Mouse (Mus musculus) liver, embryonic 16.5 days (tissue): ENCODE data around the gene Syt12. TPM values are rescaled to one million over a fixed set of nuclear protein-coding genes. Genes with fewer than 3 reads are reported as not detected.

ENCODE experiments used
- ATAC-seq: fragments of 200-750 bp; cut with Nextera tagmentation; 2 replicates; pipeline ENCODE4 v1.8.0; 2017; ENCODE audit warnings: low read depth, mild to moderate bottlenecking, moderate number of reproducible peaks, moderate library complexity
- H3K27ac ChIP-seq: fragments of 300-500 bp; sonication (generic); 2 replicates; pipeline ENCODE4 v1.5.1; 2014; ENCODE audit warnings: mild to moderate bottlenecking, low read length
- H3K27me3 ChIP-seq: fragments of 300-500 bp; sonication (generic); 2 replicates; pipeline ENCODE4 v1.6.1; 2014; ENCODE audit warnings: low read depth, low read length, mixed read lengths; ENCODE audit not compliant: control insufficient read depth, insufficient read depth
- H3K36me3 ChIP-seq: fragments of 300-500 bp; sonication (generic); 2 replicates; pipeline ENCODE4 v1.6.1; 2014; ENCODE audit warnings: mild to moderate bottlenecking; ENCODE audit not compliant: control insufficient read depth, insufficient read depth
- H3K4me1 ChIP-seq: fragments of 300-500 bp; sonication (generic); 2 replicates; pipeline ENCODE4 v1.6.1; 2014; ENCODE audit warnings: low read depth, low read length, mixed read lengths; ENCODE audit not compliant: control insufficient read depth
- H3K4me2 ChIP-seq: fragments of 300-500 bp; sonication (generic); 2 replicates; pipeline ENCODE4 v1.6.1; 2014; ENCODE audit warnings: low read depth, low read length, mixed read lengths
- H3K4me3 ChIP-seq: fragments of 300-500 bp; sonication (generic); 2 replicates; pipeline ENCODE4 v1.5.1; 2014; ENCODE audit warnings: low read depth, mild to moderate bottlenecking, low read length
- H3K9ac ChIP-seq: fragments of 300-500 bp; sonication (generic); 2 replicates; pipeline ENCODE4 v1.6.1; 2014; ENCODE audit warnings: low read depth, low read length
- H3K9me3 ChIP-seq: fragments of 300-500 bp; sonication (generic); replicated peaks from 2 replicates; pipeline ENCODE4 v1.6.1; 2016; ENCODE audit warnings: low read length; ENCODE audit not compliant: control insufficient read depth
- WGBS: fragments of 180-500 bp; shearing (Covaris S2); extraction: QIAGEN DNeasy Blood & Tissue Kit; methylation state at CpG from one replicate; pipeline ENCODE4 v1.1.7; 2014; ENCODE audit not compliant: insufficient replicate concordance; 5-methylcytosine and 5-hydroxymethylcytosine counted together
- polyA plus RNA-seq: library from polyadenylated mRNA; unstranded; fragments of >200 nt; fragmentation: Nextera tagmentation; extraction: Ambion mirVana; gene quantifications from 2 replicates; pipeline ENCODE4 v1.2.1, GENCODE M21; 2015

Gene Syt12
- polyA plus RNA-seq, 1 experiment from 2014 or later, result 0.32 TPM

DNA sequence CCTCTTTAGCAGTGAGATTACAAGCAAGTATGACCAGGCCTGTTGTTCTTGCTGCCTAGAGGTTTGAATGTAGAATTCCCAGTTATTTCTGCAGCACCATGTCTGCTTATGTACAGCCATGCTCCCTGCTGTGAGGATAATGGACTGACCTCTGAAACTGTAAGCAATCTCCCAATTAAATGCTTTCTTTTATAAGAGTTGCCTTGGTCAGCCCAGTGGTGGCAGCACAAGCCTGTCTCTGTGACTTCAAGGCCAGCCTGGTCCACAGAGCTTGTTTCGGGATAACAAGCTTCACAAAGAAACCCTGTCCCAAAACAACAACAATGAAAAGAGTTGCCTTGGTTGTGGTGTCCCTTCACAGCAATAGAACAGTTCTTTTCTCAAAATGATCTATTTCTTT, 43.5 kb downstream of the Syt12 start:
- no peaks in the 10 kb centered on the region for H3K4me1 ChIP-seq
- WGBS, result 76% methylated on average over 1 of the region's 1 CpGs
- no peaks in the 10 kb centered on the region for H3K36me3 ChIP-seq
- no peak overlapping the region for H3K4me2 ChIP-seq
- H3K4me3 ChIP-seq, result no peak overlapping the region
- H3K27me3 ChIP-seq, result peaks cover 10% of the 10 kb centered on the region
- H3K9ac ChIP-seq, result no peak overlapping the region
- no peaks in the 10 kb centered on the region for H3K9me3 ChIP-seq
- no peak for ATAC-seq
- H3K27ac ChIP-seq, result no peak overlapping the region

DNA sequence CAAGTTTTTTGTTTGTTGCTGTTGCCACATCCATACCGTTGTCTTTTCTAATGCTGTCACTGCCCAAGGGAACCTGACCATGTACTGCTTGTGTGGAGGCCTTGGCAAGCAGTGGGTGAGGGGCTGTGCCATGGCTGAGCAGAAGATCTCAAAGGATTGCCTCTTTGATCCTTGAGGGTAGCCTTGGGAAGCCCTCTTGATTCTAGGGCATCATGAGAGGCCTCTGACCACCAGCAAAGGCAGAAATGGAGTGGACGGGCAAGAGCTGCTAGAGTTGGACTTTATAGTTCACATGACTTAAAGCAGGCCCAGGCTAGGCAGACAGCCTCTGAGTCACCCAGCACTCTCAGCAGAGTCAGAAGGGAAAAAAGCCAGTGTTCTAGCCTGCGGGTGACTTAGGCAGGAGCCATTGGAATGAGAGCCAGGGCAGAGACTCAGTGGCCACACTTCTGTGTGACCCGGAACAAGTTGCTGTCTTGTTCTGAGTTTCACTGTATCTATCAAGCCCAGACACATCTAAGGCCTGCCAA, 47.1 kb downstream of the Syt12 start:
- H3K27ac ChIP-seq, result no peak overlapping the region
- H3K27me3 ChIP-seq, result no peaks in the 10 kb centered on the region
- no peak overlapping the region for H3K4me2 ChIP-seq
- H3K4me1 ChIP-seq, result no peaks in the 10 kb centered on the region
- no peaks in the 10 kb centered on the region for H3K36me3 ChIP-seq
- ATAC-seq, result no peak
- H3K9ac ChIP-seq, result no peak overlapping the region
- no peak overlapping the region for H3K4me3 ChIP-seq
- no peaks in the 10 kb centered on the region for H3K9me3 ChIP-seq
- 73% methylated on average over 4 of the region's 4 CpGs for WGBS

- no peak overlapping the region for H3K27ac ChIP-seq
- H3K9ac ChIP-seq, result no peak overlapping the region
- 58% methylated on average over 19 of the region's 19 CpGs for WGBS
- H3K4me2 ChIP-seq, result no peak overlapping the region
- no peak overlapping the region for H3K4me3 ChIP-seq
- no peaks in the 10 kb centered on the region for H3K36me3 ChIP-seq
- no peak for ATAC-seq
- H3K27me3 ChIP-seq, result no peaks in the 10 kb centered on the region
- H3K9me3 ChIP-seq, result no peaks in the 10 kb centered on the region
- 0 out of 2 replicates have a peak, but pooled peaks cover under 1% of the 10 kb centered on the region for H3K4me1 ChIP-seq
Measured at GRCm38 (mm10) chr19:4425610-4426366, 51.5 kb downstream of the Syt12 start.

DNA sequence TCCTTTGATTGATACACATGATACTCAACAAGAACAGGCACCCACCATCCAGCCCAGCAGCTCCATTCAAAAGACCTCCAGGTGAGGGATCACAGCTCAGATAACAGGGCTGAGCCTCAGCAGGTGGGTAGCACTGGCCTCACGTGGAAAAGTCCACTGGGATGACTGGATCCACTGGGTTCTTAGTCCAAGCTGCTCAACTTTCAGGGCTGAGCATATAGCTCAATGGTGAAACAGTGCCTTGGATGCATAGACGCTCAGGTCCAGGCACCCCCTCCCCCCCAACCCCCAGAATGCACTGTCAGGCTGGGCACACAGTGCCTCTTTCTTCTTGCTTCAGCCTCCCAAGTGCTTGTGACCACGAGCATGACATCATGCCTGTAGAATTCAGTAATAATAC, 54.2 kb downstream of the Syt12 start:
- Histone ChIP-seq H3K4me2 (no peak overlapping the region), H3K27me3 (no peaks in the 10 kb centered on the region), H3K9me3 (no peaks in the 10 kb centered on the region), H3K27ac (no peak overlapping the region), H3K36me3 (no peaks in the 10 kb centered on the region), H3K9ac (no peak overlapping the region), H3K4me3 (no peak overlapping the region), H3K4me1 (0 out of 2 replicates have a peak, but pooled peaks cover 3% of the 10 kb centered on the region)
- no peak for ATAC-seq
- 48% methylated on average over 3 of the region's 3 CpGs for WGBS

DNA sequence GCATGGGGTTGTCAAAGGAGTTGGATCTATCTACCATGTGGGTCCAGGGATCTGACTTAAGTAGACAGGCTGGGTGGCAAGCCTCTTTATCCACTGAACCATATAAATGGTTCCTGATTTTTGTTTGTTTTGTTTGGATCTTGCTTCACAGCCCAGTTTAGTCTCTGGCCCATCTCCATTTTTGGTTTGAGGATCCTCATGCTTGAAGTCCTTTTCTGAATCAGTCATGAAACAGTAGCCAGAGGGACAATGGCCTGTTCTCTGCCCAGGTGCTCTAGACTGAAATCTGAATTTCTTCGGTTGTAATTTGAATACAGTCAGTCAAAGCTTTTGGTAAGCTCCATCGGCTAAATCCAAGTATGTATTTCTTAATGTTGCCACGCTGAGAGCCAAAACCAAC, 54.7 kb downstream of the Syt12 start:
- Histone ChIP-seq H3K4me3 (no peak overlapping the region), H3K4me2 (no peak overlapping the region), H3K9ac (no peak overlapping the region), H3K4me1 (0 out of 2 replicates have a peak, but pooled peaks cover 3% of the 10 kb centered on the region), H3K27ac (no peak overlapping the region), H3K27me3 (no peaks in the 10 kb centered on the region), H3K36me3 (no peaks in the 10 kb centered on the region), H3K9me3 (no peaks in the 10 kb centered on the region)
- WGBS, result 75% methylated on average over 3 of the region's 3 CpGs
- no peak for ATAC-seq

DNA sequence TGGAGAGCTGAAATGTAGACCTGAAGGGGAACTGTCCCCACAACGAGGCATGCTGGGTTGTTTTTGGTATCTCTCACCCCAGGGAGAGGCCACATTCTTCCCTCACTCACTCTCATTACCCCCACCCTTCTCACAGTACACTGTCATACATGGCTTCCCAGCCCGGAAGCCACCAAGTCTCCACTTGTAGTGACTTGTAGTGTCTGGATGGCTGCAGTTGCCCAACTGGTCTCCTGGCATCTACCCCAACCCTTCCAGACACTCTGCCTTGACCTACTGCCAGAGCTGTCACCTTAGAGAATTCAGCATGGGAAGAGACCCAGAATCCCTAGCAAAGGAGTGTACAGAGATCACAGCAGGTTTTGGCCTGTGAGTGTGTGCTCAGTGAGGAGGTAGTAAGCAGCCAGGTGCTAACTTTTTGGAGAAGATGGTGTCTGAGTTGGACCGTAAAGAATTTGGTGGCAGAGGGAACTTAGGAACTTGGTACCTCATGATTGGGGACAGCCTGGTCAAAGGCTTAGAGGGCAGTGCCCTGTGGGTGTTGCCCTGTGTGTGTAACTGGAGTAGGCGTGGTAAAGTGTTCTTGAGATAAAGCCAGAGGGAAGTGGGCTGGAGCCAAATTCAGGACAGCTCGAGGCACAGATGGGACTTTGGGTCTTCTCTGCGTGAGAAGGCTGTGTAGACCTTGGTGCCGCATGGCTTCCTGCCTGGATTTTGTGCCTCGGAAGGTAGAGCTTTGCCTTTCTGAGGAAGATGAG, 56.9 kb downstream of the Syt12 start:
- Histone ChIP-seq H3K27me3 (no peaks in the 10 kb centered on the region), H3K27ac (no peak overlapping the region), H3K9me3 (no peaks in the 10 kb centered on the region), H3K4me3 (no peak overlapping the region), H3K9ac (no peak overlapping the region), H3K4me2 (no peak overlapping the region), H3K4me1 (0 out of 2 replicates have a peak, but pooled peaks cover 3% of the 10 kb centered on the region), H3K36me3 (no peaks in the 10 kb centered on the region)
- no peak for ATAC-seq
- 48% methylated on average over 8 of the region's 8 CpGs for WGBS

DNA sequence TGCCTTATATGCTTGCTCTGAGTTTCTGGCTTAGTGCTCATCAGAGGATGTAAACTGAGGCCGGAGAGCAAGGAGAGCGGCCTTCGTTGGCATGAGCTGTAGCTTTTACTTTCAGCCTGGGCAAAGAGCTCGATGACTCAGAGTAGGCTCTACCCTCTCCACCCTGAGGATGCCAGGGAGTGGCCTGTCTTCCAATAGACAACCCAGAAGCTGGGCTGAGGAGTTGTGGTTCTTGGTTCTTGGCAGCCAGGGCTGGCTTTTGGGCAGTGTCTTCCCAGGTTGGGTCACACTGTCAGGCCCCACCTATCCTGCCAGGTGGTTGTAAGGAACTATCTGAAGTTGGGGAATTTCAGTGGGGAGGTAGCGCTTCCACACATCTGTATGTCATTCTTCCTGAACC, 57.5 kb downstream of the Syt12 start:
- Histone ChIP-seq H3K4me3 (no peak overlapping the region), H3K4me1 (0 out of 2 replicates have a peak, but pooled peaks cover 3% of the 10 kb centered on the region), H3K4me2 (no peak overlapping the region), H3K27ac (no peak overlapping the region), H3K36me3 (no peaks in the 10 kb centered on the region), H3K9me3 (no peaks in the 10 kb centered on the region), H3K27me3 (no peaks in the 10 kb centered on the region), H3K9ac (no peak overlapping the region)
- ATAC-seq, result no peak
- 77% methylated on average over 5 of the region's 5 CpGs for WGBS

- Histone ChIP-seq H3K36me3 (no peaks in the 10 kb centered on the region), H3K4me2 (no peak overlapping the region), H3K4me1 (0 out of 2 replicates have a peak, but pooled peaks cover 3% of the 10 kb centered on the region), H3K27ac (no peak overlapping the region), H3K4me3 (no peak overlapping the region), H3K9me3 (no peaks in the 10 kb centered on the region), H3K27me3 (no peaks in the 10 kb centered on the region), H3K9ac (no peak overlapping the region)
- no peak for ATAC-seq
Measured at GRCm38 (mm10) chr19:4417713-4418112, 59.5 kb downstream of the Syt12 start.

DNA sequence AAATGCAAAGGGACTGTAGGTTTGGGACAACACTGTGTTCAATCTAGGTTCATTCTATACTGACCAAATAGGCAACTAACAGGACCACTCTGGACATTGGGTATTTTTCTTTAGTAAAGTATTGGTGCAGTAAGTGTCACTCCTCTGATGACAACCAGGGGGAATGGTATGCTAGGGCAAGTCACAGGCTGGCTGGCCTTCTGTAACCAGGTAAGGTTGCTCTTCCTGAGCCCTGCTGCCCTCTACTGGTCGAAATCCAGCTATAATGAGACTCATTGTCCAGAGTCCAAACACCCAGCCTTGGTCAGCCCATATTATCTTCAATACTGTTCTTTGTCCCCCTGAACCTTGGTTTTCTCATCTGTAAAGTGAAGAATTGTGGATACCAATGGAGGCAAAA, 60.1 kb downstream of the Syt12 start:
- no peak overlapping the region for H3K27ac ChIP-seq
- no peak overlapping the region for H3K9ac ChIP-seq
- ATAC-seq, result peak; percentile 72; the same call in 1 of the 2 replicates
- WGBS, result 0% methylated on average over 1 of the region's 1 CpGs
- no peaks in the 10 kb centered on the region for H3K9me3 ChIP-seq
- H3K36me3 ChIP-seq, result no peaks in the 10 kb centered on the region
- no peak overlapping the region for H3K4me2 ChIP-seq
- no peak overlapping the region for H3K4me3 ChIP-seq
- H3K4me1 ChIP-seq, result 0 out of 2 replicates have a peak, but pooled peaks cover 3% of the 10 kb centered on the region
- H3K27me3 ChIP-seq, result no peaks in the 10 kb centered on the region
